Mouse (Mus musculus): Measurements from ENCODE around the gene Cd247. TPM values are rescaled to one million over a fixed set of nuclear protein-coding genes. Genes with fewer than 3 reads are reported as not detected.
A peak's percentile ranks its signal among the peaks of the same experiment; 100 is the strongest.

Cd247 gene
- total RNA-seq, 2 experiments from 2014 or later: 0.17 to 0.38 TPM

- DNase-seq: no peak
- TF ChIP-seq CTCF (IDR thresholded peaks at IDR 0.05): no peak
- H3K27ac ChIP-seq: no peak overlapping the region
- intact Hi-C loops (cut with DNase I): no loop called here
- H3K4me3 ChIP-seq: no peak overlapping the region
Observed at GRCm38 (mm10) chr1:165814116-165814515, 25.6 kb downstream of the Cd247 start.

GRCm38 (mm10) chr1:165814521-165815278 is 26.2 kb downstream of the Cd247 start:
- no peak for DNase-seq
- no peak for TF ChIP-seq CTCF (IDR thresholded peaks at IDR 0.05)
- intact Hi-C loops (cut with DNase I): no loop called here
- H3K4me3 ChIP-seq: peak overlapping the region; percentile 43
- H3K27ac ChIP-seq: 0 out of 2 replicates have a peak overlapping the region, but pooled peaks have one; percentile 12

- intact Hi-C loops (cut with DNase I): no loop called here
- DNase-seq: no peak
- no peak for TF ChIP-seq CTCF (IDR thresholded peaks at IDR 0.05)
- H3K27ac ChIP-seq: no peak overlapping the region
- H3K4me3 ChIP-seq: no peak overlapping the region
Observed at GRCm38 (mm10) chr1:165816391-165816790, 27.9 kb downstream of the Cd247 start.

GRCm38 (mm10) chr1:165817264-165817663 is 28.8 kb downstream of the Cd247 start:
- H3K27ac ChIP-seq: peak overlapping the region; percentile 57; the same call in 1 of the 2 replicates
- no peak overlapping the region for H3K4me3 ChIP-seq
- no peak for DNase-seq
- TF ChIP-seq CTCF (IDR thresholded peaks at IDR 0.05): no peak
- intact Hi-C loops (cut with DNase I): no loop called here

GRCm38 (mm10) chr1:165818145-165818860 is 29.8 kb downstream of the Cd247 start:
- TF ChIP-seq CTCF (IDR thresholded peaks at IDR 0.05): no peak
- no peak for DNase-seq
- no peak overlapping the region for H3K4me3 ChIP-seq
- peak overlapping the region; percentile 57 for H3K27ac ChIP-seq
- intact Hi-C loops (cut with DNase I): no loop called here

- Histone ChIP-seq H3K27ac (peak overlapping the region; percentile 76), H3K4me3 (no peak overlapping the region)
- intact Hi-C loops (cut with DNase I): no loop called here
- no peak for TF ChIP-seq CTCF (IDR thresholded peaks at IDR 0.05)
- no peak for DNase-seq
Observed at GRCm38 (mm10) chr1:165819147-165819546, 30.7 kb downstream of the Cd247 start.

- H3K27ac ChIP-seq: no peak overlapping the region
- TF ChIP-seq CTCF (IDR thresholded peaks at IDR 0.05): no peak
- no peak for DNase-seq
- H3K4me3 ChIP-seq: no peak overlapping the region
- intact Hi-C loops (cut with DNase I): no loop called here
Observed at GRCm38 (mm10) chr1:165822031-165822430, 33.5 kb downstream of the Cd247 start.

GRCm38 (mm10) chr1:165828173-165828572 is 39.7 kb downstream of the Cd247 start:
- TF ChIP-seq CTCF (IDR thresholded peaks at IDR 0.05): no peak
- H3K4me3 ChIP-seq: no peak overlapping the region
- no peak overlapping the region for H3K27ac ChIP-seq
- intact Hi-C loops (cut with DNase I): no loop called here
- no peak for DNase-seq

GRCm38 (mm10) chr1:165828615-165829014 is 40.1 kb downstream of the Cd247 start:
- intact Hi-C loops (cut with DNase I): no loop called here
- Histone ChIP-seq H3K4me3 (no peak overlapping the region), H3K27ac (no peak overlapping the region)
- TF ChIP-seq CTCF (IDR thresholded peaks at IDR 0.05): no peak
- no peak for DNase-seq

GRCm38 (mm10) chr1:165829890-165830289 is 41.4 kb downstream of the Cd247 start:
- Histone ChIP-seq H3K27ac (no peak overlapping the region), H3K4me3 (no peak overlapping the region)
- DNase-seq: no peak
- no peak for TF ChIP-seq CTCF (IDR thresholded peaks at IDR 0.05)
- intact Hi-C loops (cut with DNase I): no loop called here

- no peak for DNase-seq
- TF ChIP-seq CTCF (IDR thresholded peaks at IDR 0.05): no peak
- intact Hi-C loops (cut with DNase I): no loop called here
- no peak overlapping the region for H3K4me3 ChIP-seq
- H3K27ac ChIP-seq: no peak overlapping the region
Observed at GRCm38 (mm10) chr1:165833244-165833643, 44.8 kb downstream of the Cd247 start.

GRCm38 (mm10) chr1:165833910-165834632 is 45.6 kb downstream of the Cd247 start:
- intact Hi-C loops (cut with DNase I): no loop called here
- Histone ChIP-seq H3K4me3 (peak overlapping the region; percentile 22), H3K27ac (peak overlapping the region; percentile 32; the same call in 1 of the 2 replicates)
- DNase-seq: no peak
- TF ChIP-seq CTCF (IDR thresholded peaks at IDR 0.05): no peak

- TF ChIP-seq CTCF (IDR thresholded peaks at IDR 0.05): no peak
- Histone ChIP-seq H3K27ac (peak overlapping the region; percentile 32; the same call in 1 of the 2 replicates), H3K4me3 (peak overlapping the region; percentile 22)
- intact Hi-C loops (cut with DNase I): no loop called here
- no peak for DNase-seq
Observed at GRCm38 (mm10) chr1:165834633-165834975, 46.1 kb downstream of the Cd247 start.

Data from gastrocnemius, adult 2 months (tissue).